ENCODE assay signal across 14 mouse cellular contexts in genomic region chr12:111963339-111963738, GRCm38 (mm10). TPM values are rescaled to one million over a fixed set of nuclear protein-coding genes. Genes with fewer than 3 reads are reported as not detected.
"Had no signal": no experiment of that assay in that cellular context is flagged by ENCODE, and none has a peak within 500 bp of the region (broad histone marks: within the 10 kb centered on the region; RNA-seq: fewer than 3 reads in every experiment).

No protein-coding gene starts in this region.

- H3K9ac ChIP-seq: limb, embryonic 12.5 days; liver, embryonic 13.5 days; liver, postnatal 0 days; lung, embryonic 15.5 days; midbrain, embryonic 13.5 days; neural tube, embryonic 12.5 days had no signal

- H3K27me3 ChIP-seq: limb, embryonic 12.5 days; liver, embryonic 13.5 days; lung, embryonic 15.5 days; midbrain, embryonic 13.5 days; neural tube, embryonic 12.5 days had no signal

- H3K9me3 ChIP-seq: limb, embryonic 12.5 days; liver, embryonic 13.5 days; lung, embryonic 15.5 days; midbrain, embryonic 13.5 days; neural tube, embryonic 12.5 days had no signal

- DNase-seq: liver; liver, embryonic 13.5 days; liver, postnatal 0 days; thymus, postnatal 14 days had no signal

- H3K4me3 ChIP-seq: layer of hippocampus, adult 2 months; limb, embryonic 12.5 days; liver, embryonic 13.5 days; lung, embryonic 15.5 days; midbrain, embryonic 13.5 days; neural tube, embryonic 12.5 days had no signal

- ATAC-seq: liver, postnatal 0 days; midbrain, embryonic 13.5 days had no signal

- H3K4me2 ChIP-seq: limb, embryonic 12.5 days; liver, embryonic 13.5 days; lung, embryonic 15.5 days; midbrain, embryonic 13.5 days; neural tube, embryonic 12.5 days had no signal

- H3K27ac ChIP-seq: kidney, postnatal 0 days; layer of hippocampus, adult 2 months; limb, embryonic 12.5 days; liver, embryonic 13.5 days; lung, embryonic 15.5 days; midbrain, embryonic 13.5 days; neural tube, embryonic 12.5 days; stomach, postnatal 0 days had no signal

RNA-seq across cellular contexts. Expression of gene Tdrd9, which starts 8.0 kb away (rescaled TPM):
- total RNA-seq: megakaryocyte-erythroid progenitor cell, adult 5-6 weeks; neutrophil, adult 5-6 weeks had no signal
- polyA plus RNA-seq: lung, embryonic 15.5 days had no signal

RNA-seq across cellular contexts. Expression of gene Rd3l, which starts 17.8 kb away (rescaled TPM):
- total RNA-seq: layer of hippocampus, adult 2 months; layer of hippocampus, postnatal 10 days; megakaryocyte-erythroid progenitor cell, adult 5-6 weeks; neutrophil, adult 5-6 weeks had no signal
- polyA plus RNA-seq: kidney, postnatal 0 days; limb, embryonic 12.5 days; liver, embryonic 13.5 days; liver, postnatal 0 days; lung, embryonic 15.5 days; midbrain, embryonic 13.5 days; neural tube, embryonic 12.5 days had no signal
